Mouse (Mus musculus) adrenal gland, postnatal 14 days (tissue): ENCODE results near the gene Farsa. TPM values are rescaled to one million over a fixed set of nuclear protein-coding genes. Genes with fewer than 3 reads are reported as not detected.

Experiments
- DNase-seq: peaks from one replicate; pipeline ENCODE4 v3.0.0; 2021; ENCODE audit warnings: mixed read lengths
- microRNA-seq, 2 experiments: library from miRNA; unstranded; fragments of <30 nt; microRNA quantifications; one replicate each; pipeline ENCODE4 v1.2.0; 2021
- total RNA-seq: library from RNA; stranded (reverse); gene quantifications from 2 replicates; pipeline ENCODE4 v1.2.3, GENCODE M21; 2021

Gene Farsa
- total RNA-seq, 1 experiment from 2014 or later = 55.2 TPM

- DNase-seq = no peak
Observed at GRCm38 (mm10) chr8:84911854-84912253, 55.1 kb downstream of the Farsa start.

- DNase-seq = no peak
Observed at GRCm38 (mm10) chr8:84912391-84912790, 55.6 kb downstream of the Farsa start.

DNA sequence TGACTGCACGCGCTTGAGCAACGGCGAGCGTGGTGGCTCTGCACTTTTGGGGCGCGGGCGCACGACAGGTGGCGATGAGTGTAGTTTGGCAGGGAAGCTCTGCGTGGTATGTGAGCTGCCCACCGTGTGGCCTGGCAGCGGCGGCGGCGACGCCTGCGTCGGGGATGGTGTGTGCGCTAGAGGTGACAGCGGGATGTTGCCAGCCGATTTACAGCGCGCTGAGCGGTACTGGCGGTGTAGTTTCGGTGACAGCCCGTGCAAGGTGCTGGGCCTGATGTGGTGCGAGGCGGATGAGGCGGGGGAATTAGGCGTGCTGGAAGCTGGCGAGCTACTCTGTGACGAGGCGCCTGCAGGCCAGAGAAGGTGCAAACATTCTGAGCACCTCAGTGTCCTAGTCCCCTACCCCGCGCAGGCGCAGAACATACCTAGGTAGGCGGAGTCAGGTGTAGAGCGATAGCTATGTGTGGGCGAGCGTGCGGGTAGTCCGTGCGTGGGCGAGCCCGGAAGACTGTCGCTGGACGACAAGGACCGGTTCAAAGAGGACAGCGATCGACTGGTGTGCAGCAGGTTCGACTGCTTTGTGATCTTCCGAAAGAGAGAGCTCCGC, 56.2 kb downstream of the Farsa start:
- DNase-seq = peak; percentile 80

DNA sequence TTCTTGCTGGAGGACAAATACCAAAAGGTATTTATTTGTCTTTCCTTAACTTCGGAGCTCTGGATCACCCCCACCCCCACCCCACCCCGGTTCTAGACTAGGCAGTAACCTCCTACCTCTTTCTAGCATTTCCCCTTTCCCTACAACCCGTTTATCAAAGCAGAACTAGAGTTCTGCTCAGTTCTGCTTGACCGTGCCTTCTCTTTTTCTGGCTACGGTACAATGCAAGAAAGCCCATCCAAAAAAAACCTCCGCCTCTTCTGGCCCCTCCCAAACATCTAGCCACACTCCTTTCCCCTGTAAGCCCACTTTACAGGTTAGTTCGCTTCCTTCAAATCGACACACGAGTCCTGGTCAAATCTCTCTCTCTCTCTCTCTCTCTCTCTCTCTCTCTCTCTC, 56.7 kb downstream of the Farsa start:
- no peak for DNase-seq

DNA sequence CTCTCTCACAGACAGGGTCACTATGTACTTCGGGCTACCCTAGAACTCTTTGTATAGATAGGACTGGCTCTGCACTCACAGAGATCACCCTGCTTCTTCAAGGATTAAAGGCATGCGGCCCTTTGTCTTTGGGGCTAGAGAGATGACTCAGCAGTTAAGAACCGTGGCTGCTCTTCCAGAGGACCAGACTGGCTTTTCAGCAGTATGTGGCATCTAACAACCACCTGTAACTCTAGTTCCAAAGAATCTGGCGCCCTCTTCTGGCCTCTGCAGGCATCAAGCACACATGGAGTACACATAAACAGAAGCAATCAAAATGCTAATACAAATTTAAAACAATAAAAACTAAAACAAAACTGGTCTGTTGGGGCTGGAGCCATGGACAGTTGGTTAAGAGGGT, 57.2 kb downstream of the Farsa start:
- DNase-seq = peak; percentile 43

GRCm38 (mm10) chr8:84915269-84915668, 58.5 kb downstream of the Farsa start:
- no peak for DNase-seq

- no peak for DNase-seq
Observed at GRCm38 (mm10) chr8:84917781-84918180, 61.0 kb downstream of the Farsa start.

DNA sequence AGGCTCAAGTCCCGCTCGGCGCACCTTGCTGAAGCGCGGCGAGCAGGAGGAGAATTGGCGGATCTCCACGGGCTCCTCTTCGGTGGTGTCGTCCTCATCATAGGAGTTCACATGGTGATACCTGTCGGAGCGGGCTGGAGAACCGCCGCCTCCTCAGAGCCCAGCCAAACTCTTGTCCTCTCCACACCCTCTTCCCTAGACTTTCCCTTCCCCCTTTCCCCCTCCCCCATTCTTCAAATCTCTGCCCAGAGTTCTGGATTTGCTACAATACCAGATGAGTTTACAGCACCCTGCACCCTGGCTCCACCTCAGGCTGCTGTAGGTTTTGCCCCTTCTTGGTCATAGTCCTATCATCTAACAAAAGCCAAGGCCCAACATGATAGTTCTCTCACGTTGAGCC, 61.9 kb downstream of the Farsa start:
- no peak for DNase-seq

Small RNA genes lying within 50 kb of the gene (microRNA-seq; reads per million reads assigned to microRNA genes)
- gene Mir7069 = 2.6 to 3.4 reads per million in 2 experiments

Other genes starting within 250 kb of the Farsa start
- gene Ier2, start 194.1 kb upstream of the Farsa start, total RNA-seq = 45.5 and 55.7 TPM in 2 replicates
- 62.2 and 67.9 TPM in 2 replicates for gene Trmt1, start 170.7 kb upstream of the Farsa start, total RNA-seq
- 68.3 and 68.8 TPM in 2 replicates for gene Nacc1, start 169.1 kb upstream of the Farsa start, total RNA-seq
- 4.2 and 9.4 TPM in 2 replicates for gene Lyl1, start 155.5 kb upstream of the Farsa start, total RNA-seq
- gene G430095P16Rik, start 134.0 kb upstream of the Farsa start, total RNA-seq = 0.52 and 0.90 TPM in 2 replicates
- 124 and 125 TPM in 2 replicates for gene Nfix, start 56.6 kb upstream of the Farsa start, total RNA-seq
- 7.1 and 7.4 TPM in 2 replicates for gene Dand5, start 34.2 kb upstream of the Farsa start, total RNA-seq
- gene Gadd45gip1, start 25.5 kb upstream of the Farsa start, total RNA-seq = 44.4 and 45.7 TPM in 2 replicates
- gene Rad23a, start 16.3 kb upstream of the Farsa start, total RNA-seq = 108 TPM in 2 replicates
- 521 and 554 TPM in 2 replicates for gene Calr, start 10.1 kb upstream of the Farsa start, total RNA-seq
- 17.4 and 17.6 TPM in 2 replicates for gene Syce2, start 15.1 kb downstream of the Farsa start, total RNA-seq
- 55.4 and 84.8 TPM in 2 replicates for gene Gcdh, start 36.9 kb downstream of the Farsa start, total RNA-seq
- gene Klf1, start 44.9 kb downstream of the Farsa start, total RNA-seq = 0.56 and 5.1 TPM in 2 replicates
- 8.3 and 11.0 TPM in 2 replicates for gene Dnase2a, start 51.6 kb downstream of the Farsa start, total RNA-seq
- 1.2 and 3.1 TPM in 2 replicates for gene Mast1, start 80.4 kb downstream of the Farsa start, total RNA-seq
- not detected in 2 replicates for gene Rtbdn, start 90.0 kb downstream of the Farsa start, total RNA-seq
- 2.1 TPM in 1 of 2 replicates, not detected in the other for gene Gm49661, start 112.4 kb downstream of the Farsa start, total RNA-seq
- gene Prdx2, start 112.6 kb downstream of the Farsa start, total RNA-seq = 532 and 572 TPM in 2 replicates
- 88.3 and 96.4 TPM in 2 replicates for gene Rnaseh2a, start 112.8 kb downstream of the Farsa start, total RNA-seq
- gene Junb, start 121.7 kb downstream of the Farsa start, total RNA-seq = 58.3 and 211 TPM in 2 replicates
- gene Hook2, start 133.6 kb downstream of the Farsa start, total RNA-seq = 5.8 and 6.9 TPM in 2 replicates
- gene Best2, start 157.5 kb downstream of the Farsa start, total RNA-seq = not detected in 2 replicates
- 91.4 and 94.7 TPM in 2 replicates for gene Asna1, start 168.3 kb downstream of the Farsa start, total RNA-seq
- 154 and 161 TPM in 2 replicates for gene Trir, start 169.8 kb downstream of the Farsa start, total RNA-seq
- 65.9 and 67.8 TPM in 2 replicates for gene Tnpo2, start 179.9 kb downstream of the Farsa start, total RNA-seq
- gene Fbxw9, start 203.1 kb downstream of the Farsa start, total RNA-seq = 18.0 and 18.4 TPM in 2 replicates
- not detected in 2 replicates for gene Gm5741, start 211.0 kb downstream of the Farsa start, total RNA-seq
- gene Dhps, start 214.8 kb downstream of the Farsa start, total RNA-seq = 28.7 and 40.6 TPM in 2 replicates
- 68.3 and 70.3 TPM in 2 replicates for gene Wdr83os, start 223.8 kb downstream of the Farsa start, total RNA-seq
- gene Wdr83, start 224.3 kb downstream of the Farsa start, total RNA-seq = 30.0 and 30.9 TPM in 2 replicates
- gene Man2b1, start 226.3 kb downstream of the Farsa start, total RNA-seq = 49.8 and 56.3 TPM in 2 replicates